Mouse (Mus musculus) MN1 (cell line): ENCODE data around the gene Myocos.
A peak's percentile ranks its signal among the peaks of the same experiment; 100 is the strongest.
"Not testable (repeated sequence)": the region's sequence is repeated elsewhere in the genome, so short reads cannot be mapped to it uniquely, and the experiment has no call there.

Experiments used
- DNase-seq: peaks from one replicate; pipeline ENCODE4 v3.0.0-alpha.2; 2016; ENCODE audit warnings: low spot score

The Myocos gene

GRCm38 (mm10) chr1:162658119-162658518 lies at the start of gene Myocos:
Myocos (minus strand) TSS chr1:162658219.
- no peak for DNase-seq

- DNase-seq = no peak
Observed at GRCm38 (mm10) chr1:162700389-162701066, 42.5 kb upstream of the Myocos start.

GRCm38 (mm10) chr1:162697866-162698265 lies 39.8 kb upstream of the Myocos start:
- DNase-seq = no peak

GRCm38 (mm10) chr1:162693721-162694120 lies 35.7 kb upstream of the Myocos start:
- no peak for DNase-seq

GRCm38 (mm10) chr1:162665486-162666174 lies 7.6 kb upstream of the Myocos start:
- peak; percentile 63 for DNase-seq

GRCm38 (mm10) chr1:162664826-162665475 lies 6.9 kb upstream of the Myocos start:
- peak; percentile 93 for DNase-seq

- peak; percentile 56 for DNase-seq
Observed at GRCm38 (mm10) chr1:162660276-162660860, 2.3 kb upstream of the Myocos start.

GRCm38 (mm10) chr1:162648416-162648815 lies 9.6 kb downstream of the Myocos start:
- DNase-seq = no peak

- DNase-seq = no peak
Observed at GRCm38 (mm10) chr1:162646083-162646686, 11.8 kb downstream of the Myocos start.

GRCm38 (mm10) chr1:162643752-162644151 lies 14.3 kb downstream of the Myocos start:
- peak; percentile 91 for DNase-seq

- no peak for DNase-seq
Observed at GRCm38 (mm10) chr1:162642591-162642990, 15.4 kb downstream of the Myocos start.

GRCm38 (mm10) chr1:162639861-162640260 lies 18.2 kb downstream of the Myocos start:
- DNase-seq = no peak

GRCm38 (mm10) chr1:162639051-162639750 lies 18.8 kb downstream of the Myocos start, which contains the start of gene Myoc:
Myoc (plus strand) TSS chr1:162639155.
- DNase-seq = no peak

- no peak for DNase-seq
Observed at GRCm38 (mm10) chr1:162638535-162638934, 19.5 kb downstream of the Myocos start.

- DNase-seq = no peak
Observed at GRCm38 (mm10) chr1:162636516-162636915, 21.5 kb downstream of the Myocos start.

- DNase-seq = peak; percentile 26
Observed at GRCm38 (mm10) chr1:162635291-162635931, 22.6 kb downstream of the Myocos start.

GRCm38 (mm10) chr1:162628326-162628725 lies 29.7 kb downstream of the Myocos start:
- DNase-seq = not testable (repeated sequence)

- DNase-seq = peak; percentile 47
Observed at GRCm38 (mm10) chr1:162627821-162628220, 30.2 kb downstream of the Myocos start.

- peak; percentile 37 for DNase-seq
Observed at GRCm38 (mm10) chr1:162625229-162625628, 32.8 kb downstream of the Myocos start.

GRCm38 (mm10) chr1:162623895-162624294 lies 34.1 kb downstream of the Myocos start:
- no peak for DNase-seq

GRCm38 (mm10) chr1:162620487-162620886 lies 37.5 kb downstream of the Myocos start:
- DNase-seq = no peak
